Mouse (Mus musculus) frontal cortex, postnatal 36 days (tissue): ENCODE data around the gene Tmem100.

Experiments
- DNase-seq, 2 experiments: peaks; one replicate each; pipeline ENCODE4 v3.0.0; 2022; ENCODE audit warnings: low spot score in 2 of 2

The Tmem100 gene

GRCm38 (mm10) chr11:90013657-90014056 lies 16.5 kb upstream of the Tmem100 start:
- no peak for DNase-seq

- DNase-seq = no peak
These were observed 14.9 kb upstream of the Tmem100 start for GRCm38 (mm10) chr11:90015281-90015680.

- peak in 1 of 2 experiments; percentile 46 for DNase-seq
These were observed 11.0 kb upstream of the Tmem100 start for GRCm38 (mm10) chr11:90019161-90019560.

GRCm38 (mm10) chr11:90025891-90026801 lies 4.0 kb upstream of the Tmem100 start:
- no peak for DNase-seq

GRCm38 (mm10) chr11:90026802-90027174 lies 3.4 kb upstream of the Tmem100 start:
- no peak for DNase-seq

GRCm38 (mm10) chr11:90027216-90027615 lies 2.9 kb upstream of the Tmem100 start:
- DNase-seq = no peak

- DNase-seq = no peak
These were observed 1.4 kb upstream of the Tmem100 start for GRCm38 (mm10) chr11:90028746-90029145.

- DNase-seq = peak in 1 of 2 experiments; percentile 9
These were observed 794 bp upstream of the Tmem100 start for GRCm38 (mm10) chr11:90029354-90029753.

- DNase-seq = peak; percentile 30 to 45
These were observed 409 bp downstream of the Tmem100 start for GRCm38 (mm10) chr11:90030557-90030956.

- no peak for DNase-seq
These were observed 928 bp downstream of the Tmem100 start for GRCm38 (mm10) chr11:90031076-90031475.

- DNase-seq = no peak
These were observed 2.7 kb downstream of the Tmem100 start for GRCm38 (mm10) chr11:90032807-90033206.

GRCm38 (mm10) chr11:90033442-90033841 lies 3.3 kb downstream of the Tmem100 start:
- no peak for DNase-seq

- DNase-seq = no peak
These were observed 4.5 kb downstream of the Tmem100 start for GRCm38 (mm10) chr11:90034646-90035045.

- no peak for DNase-seq
These were observed 5.4 kb downstream of the Tmem100 start for GRCm38 (mm10) chr11:90035532-90035931.

GRCm38 (mm10) chr11:90036416-90036815 lies 6.3 kb downstream of the Tmem100 start:
- DNase-seq = no peak

GRCm38 (mm10) chr11:90038022-90038421 lies 7.9 kb downstream of the Tmem100 start:
- peak; percentile 30 to 53 for DNase-seq

GRCm38 (mm10) chr11:90044459-90044858 lies 14.3 kb downstream of the Tmem100 start:
- no peak for DNase-seq

- no peak for DNase-seq
These were observed 16.1 kb downstream of the Tmem100 start for GRCm38 (mm10) chr11:90046211-90046610.

- DNase-seq = no peak
These were observed 17.1 kb downstream of the Tmem100 start for GRCm38 (mm10) chr11:90047271-90047670.

GRCm38 (mm10) chr11:90050016-90050415 lies 19.9 kb downstream of the Tmem100 start:
- DNase-seq = no peak

GRCm38 (mm10) chr11:90052785-90053184 lies 22.6 kb downstream of the Tmem100 start:
- DNase-seq = no peak

- DNase-seq = no peak
These were observed 23.7 kb downstream of the Tmem100 start for GRCm38 (mm10) chr11:90053820-90054219.

- DNase-seq = no peak
These were observed 24.3 kb downstream of the Tmem100 start for GRCm38 (mm10) chr11:90054401-90054800.
